Mouse (Mus musculus) kidney, postnatal 4 days (tissue): ENCODE results near the gene Apc2.
A peak's percentile ranks its signal among the peaks of the same experiment; 100 is the strongest.

Experiments
- DNase-seq, 2 experiments: peaks; one replicate each; pipeline ENCODE4 v3.0.0; 2021; ENCODE audit warnings: mixed read lengths in 2 of 2

The Apc2 gene

GRCm38 (mm10) chr10:80321670-80322581, 26.1 kb downstream of the Apc2 start:
- no peak for DNase-seq

GRCm38 (mm10) chr10:80322811-80323211, 27.0 kb downstream of the Apc2 start:
- DNase-seq: peak; percentile 51 to 67

- peak; percentile 80 to 86 for DNase-seq
Observed at GRCm38 (mm10) chr10:80323261-80324119, 27.7 kb downstream of the Apc2 start.

GRCm38 (mm10) chr10:80324120-80325037, 28.6 kb downstream of the Apc2 start:
- DNase-seq: no peak

- no peak for DNase-seq
Observed at GRCm38 (mm10) chr10:80325045-80325444, 29.3 kb downstream of the Apc2 start.

- peak; percentile 98 to 99 for DNase-seq
Observed at GRCm38 (mm10) chr10:80329273-80330081, 33.7 kb downstream of the Apc2 start, which contains the start of the genes Pcsk4 and Reep6. TSS of gene Pcsk4 (minus strand) at chr10:80329498. TSS of gene Reep6 (plus strand) at chr10:80329953.

GRCm38 (mm10) chr10:80330084-80330483, 34.3 kb downstream of the Apc2 start:
- DNase-seq: no peak

- DNase-seq: no peak
Observed at GRCm38 (mm10) chr10:80330888-80331287, 35.1 kb downstream of the Apc2 start.

- DNase-seq: no peak
Observed at GRCm38 (mm10) chr10:80331636-80332524, 36.1 kb downstream of the Apc2 start.

GRCm38 (mm10) chr10:80332525-80332989, 36.8 kb downstream of the Apc2 start:
- DNase-seq: no peak

GRCm38 (mm10) chr10:80336263-80336662, 40.5 kb downstream of the Apc2 start:
- DNase-seq: no peak

- peak; percentile 93 for DNase-seq
Observed at GRCm38 (mm10) chr10:80339941-80340750, 44.4 kb downstream of the Apc2 start.

GRCm38 (mm10) chr10:80341026-80341425, 45.2 kb downstream of the Apc2 start:
- no peak for DNase-seq

- no peak for DNase-seq
Observed at GRCm38 (mm10) chr10:80341491-80342304, 45.9 kb downstream of the Apc2 start.

- no peak for DNase-seq
Observed at GRCm38 (mm10) chr10:80342305-80342748, 46.5 kb downstream of the Apc2 start.

- DNase-seq: peak; percentile 74 to 84
Observed at GRCm38 (mm10) chr10:80342749-80343424, 47.1 kb downstream of the Apc2 start.

GRCm38 (mm10) chr10:80343425-80343895, 47.7 kb downstream of the Apc2 start:
- DNase-seq: no peak
